In the genomic region with DNA sequence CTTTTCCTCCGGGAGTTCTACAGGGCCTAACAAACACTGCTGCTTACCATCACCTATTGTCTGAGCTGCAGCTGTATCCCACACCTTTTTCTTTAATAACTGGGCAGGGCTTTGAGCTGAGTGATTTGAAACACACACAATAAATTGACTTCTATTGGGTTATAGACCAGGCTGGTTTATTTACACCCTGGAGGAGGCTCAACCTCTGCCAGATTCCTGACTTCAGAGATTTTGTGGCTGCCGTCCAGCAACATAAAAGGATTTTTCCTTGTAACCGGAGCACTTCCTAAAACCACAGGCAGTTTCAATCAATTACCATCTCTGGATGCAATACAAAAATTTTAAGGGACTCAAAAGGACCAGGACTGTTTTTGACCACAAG, we compare ENCODE assay signal across 9 mouse cellular contexts.
A peak's percentile ranks its signal among the peaks of the same experiment; 100 is the strongest.
DNase-seq lines count a peak whose midpoint lies in the region; ATAC-seq and TF ChIP-seq lines count a peak whose summit lies in the region.
"Had no signal": no experiment of that assay in that cellular context is flagged by ENCODE, and none has a peak within 500 bp of the region (broad histone marks: within the 10 kb centered on the region; RNA-seq: fewer than 3 reads in every experiment).

No protein-coding gene starts in this region.

- H3K9ac ChIP-seq in midbrain, embryonic 11.5 days (ENCODE audit: low read length): no peak overlapping the region
- no peak overlapping the region for H3K9ac ChIP-seq in midbrain, embryonic 14.5 days (replicated peaks; ENCODE audit: low read length)

- H3K27me3 ChIP-seq in midbrain, embryonic 10.5 days (ENCODE audit: low read depth, poor library complexity, severe bottlenecking): peaks cover 11% of the 10 kb centered on the region
- no peaks in the 10 kb centered on the region for H3K27me3 ChIP-seq in midbrain, embryonic 11.5 days (ENCODE audit: control insufficient read depth, insufficient read depth, low read length)
- no peaks in the 10 kb centered on the region for H3K27me3 ChIP-seq in kidney, adult 2 months (replicated peaks; ENCODE audit: control insufficient read depth, insufficient read depth, low read length)
- no peaks in the 10 kb centered on the region for H3K27me3 ChIP-seq in midbrain, embryonic 14.5 days (ENCODE audit: control insufficient read depth, insufficient read depth, low read length)

- no peaks in the 10 kb centered on the region for H3K9me3 ChIP-seq in midbrain, embryonic 10.5 days (replicated peaks)
- H3K9me3 ChIP-seq in midbrain, embryonic 11.5 days (ENCODE audit: control insufficient read depth, low read length): no peaks in the 10 kb centered on the region
- no peaks in the 10 kb centered on the region for H3K9me3 ChIP-seq in midbrain, embryonic 14.5 days (ENCODE audit: control insufficient read depth, low read length)

- peaks cover 41% of the 10 kb centered on the region for H3K4me1 ChIP-seq in midbrain, embryonic 10.5 days
- peaks cover 25% of the 10 kb centered on the region for H3K4me1 ChIP-seq in midbrain, embryonic 11.5 days (ENCODE audit: control insufficient read depth, insufficient read depth, low read length)
- H3K4me1 ChIP-seq in kidney, adult 2 months (ENCODE audit: control insufficient read depth, insufficient read depth, low read length): peaks cover 6% of the 10 kb centered on the region; the same call in 1 of the 2 replicates
- H3K4me1 ChIP-seq in midbrain, embryonic 14.5 days (ENCODE audit: control insufficient read depth, insufficient read depth, low read length): peaks cover 39% of the 10 kb centered on the region

- H3K27ac ChIP-seq in midbrain, embryonic 10.5 days (replicated peaks): peak overlapping the region; percentile 72
- no peak overlapping the region for H3K27ac ChIP-seq in midbrain, embryonic 11.5 days (ENCODE audit: low read depth, low read length)
- H3K27ac ChIP-seq in kidney, adult 2 months (ENCODE audit: insufficient read depth, low read depth, low read length): no peak overlapping the region
- peak overlapping the region; percentile 86 for H3K27ac ChIP-seq in midbrain, embryonic 14.5 days (replicated peaks; ENCODE audit: low read depth, low read length)

- no peaks in the 10 kb centered on the region for H3K36me3 ChIP-seq in midbrain, embryonic 10.5 days
- H3K36me3 ChIP-seq in midbrain, embryonic 11.5 days (ENCODE audit: control insufficient read depth, insufficient read depth, low read length): no peaks in the 10 kb centered on the region
- H3K36me3 ChIP-seq in kidney, adult 2 months (ENCODE audit: control insufficient read depth, insufficient read depth, low read length): no peaks in the 10 kb centered on the region
- H3K36me3 ChIP-seq in midbrain, embryonic 14.5 days (ENCODE audit: control insufficient read depth, insufficient read depth, low read length): no peaks in the 10 kb centered on the region
- H3K36me3 ChIP-seq: G1E had no signal

- DNase-seq in midbrain, embryonic 10.5 days (ENCODE audit: low spot score): no peak
- DNase-seq in midbrain, embryonic 11.5 days (ENCODE audit: low spot score, missing footprints): no peak
- peak; percentile 78 for DNase-seq in forelimb bud, embryonic 11.5 days (ENCODE audit: low read depth, low spot score)
- peak; percentile 57 for DNase-seq in kidney, adult 2 months
- DNase-seq in midbrain, embryonic 14.5 days: peak; percentile 70
- no peak for DNase-seq in left cerebral cortex, adult 9 months (ENCODE audit: low spot score in 2 of 2)
- no peak for DNase-seq in layer of hippocampus, postnatal 36 days

- H3K4me3 ChIP-seq in midbrain, embryonic 10.5 days: no peak overlapping the region
- H3K4me3 ChIP-seq in midbrain, embryonic 11.5 days (ENCODE audit: low read depth, low read length): no peak overlapping the region
- no peak overlapping the region for H3K4me3 ChIP-seq in kidney, adult 2 months (ENCODE audit: insufficient read depth, low read depth, low read length)
- H3K4me3 ChIP-seq in midbrain, embryonic 14.5 days (replicated peaks; ENCODE audit: low read depth, low read length): no peak overlapping the region

- no peak for TF ChIP-seq POLR2A in kidney, adult 2 months (IDR thresholded peaks at IDR 0.05; ENCODE audit: low read depth, low read length)

- 45% methylated on average over 3 of the region's 3 CpGs for WGBS in midbrain, embryonic 10.5 days
- WGBS in midbrain, embryonic 11.5 days: 43% methylated on average over 3 of the region's 3 CpGs
- WGBS in kidney, adult 2 months: 27% methylated on average over 3 of the region's 3 CpGs
- 21% methylated on average over 3 of the region's 3 CpGs for WGBS in midbrain, embryonic 14.5 days

- ATAC-seq in midbrain, embryonic 11.5 days (ENCODE audit: low FRiP score): no peak
- ATAC-seq in midbrain, embryonic 14.5 days (ENCODE audit: low FRiP score, low TSS enrichment): no peak
- ATAC-seq in granulocyte monocyte progenitor cell, adult 5-6 weeks (replicated peaks; ENCODE audit: poor library complexity, severe bottlenecking): no peak

- TF ChIP-seq CTCF in kidney, adult 2 months (conservative IDR thresholded peaks at IDR 0.05; ENCODE audit: insufficient read depth, insufficient read length, low read depth, low read length): no peak

- H3K4me2 ChIP-seq in midbrain, embryonic 11.5 days: no peak overlapping the region
- H3K4me2 ChIP-seq in midbrain, embryonic 14.5 days (ENCODE audit: low read length): no peak overlapping the region

Comparison
In these comparisons a context has a peak if more than half of its experiments do, and no peak if none do; other contexts are left out.
1. DNase-seq: peak in forelimb bud, embryonic 11.5 days (single experiment), kidney, adult 2 months (single experiment) and midbrain, embryonic 14.5 days (single experiment); none in midbrain, embryonic 10.5 days (single experiment), midbrain, embryonic 11.5 days (single experiment), left cerebral cortex, adult 9 months (0 of 2) and layer of hippocampus, postnatal 36 days (0 of 2).
2. H3K27ac ChIP-seq: peak in midbrain, embryonic 10.5 days (single experiment) and midbrain, embryonic 14.5 days (single experiment); none in midbrain, embryonic 11.5 days (single experiment) and kidney, adult 2 months (single experiment).